Mouse (Mus musculus) ovary, postnatal 10 days (tissue): Measurements from ENCODE around the gene Otud6a.
"Not testable (repeated sequence)": the region's sequence is repeated elsewhere in the genome, so short reads cannot be mapped to it uniquely, and the experiment has no call there.

Experiments
- DNase-seq: peaks from one replicate; pipeline ENCODE4 v3.0.0; 2022; ENCODE audit warnings: low spot score

Otud6a gene

GRCm38 (mm10) chrX:100428693-100429092 lies at the start of gene Otud6a:
Otud6a (plus strand) TSS chrX:100429013.
- DNase-seq, result no peak

GRCm38 (mm10) chrX:100389887-100390286 lies 38.9 kb upstream of the Otud6a start:
- DNase-seq, result no peak

- DNase-seq, result no peak
Observed at GRCm38 (mm10) chrX:100392304-100392703, 36.5 kb upstream of the Otud6a start.

GRCm38 (mm10) chrX:100394223-100394861 lies 34.5 kb upstream of the Otud6a start:
- DNase-seq, result no peak

- DNase-seq, result no peak
Observed at GRCm38 (mm10) chrX:100395026-100395425, 33.8 kb upstream of the Otud6a start.

- no peak for DNase-seq
Observed at GRCm38 (mm10) chrX:100400900-100401299, 27.9 kb upstream of the Otud6a start.

- no peak for DNase-seq
Observed at GRCm38 (mm10) chrX:100401657-100402056, 27.2 kb upstream of the Otud6a start.

GRCm38 (mm10) chrX:100409245-100409644 lies 19.6 kb upstream of the Otud6a start:
- DNase-seq, result no peak

GRCm38 (mm10) chrX:100432311-100432710 lies 3.5 kb downstream of the Otud6a start:
- no peak for DNase-seq

- DNase-seq, result not testable (repeated sequence)
Observed at GRCm38 (mm10) chrX:100442617-100443016, 13.8 kb downstream of the Otud6a start, which contains the start of gene Awat2. Awat2 (minus strand) TSS chrX:100442717.

- DNase-seq, result no peak
Observed at GRCm38 (mm10) chrX:100443532-100443931, 14.7 kb downstream of the Otud6a start.

- no peak for DNase-seq
Observed at GRCm38 (mm10) chrX:100468047-100468446, 39.2 kb downstream of the Otud6a start.

GRCm38 (mm10) chrX:100470126-100470525 lies 41.3 kb downstream of the Otud6a start:
- DNase-seq, result no peak

- DNase-seq, result no peak
Observed at GRCm38 (mm10) chrX:100471491-100471890, 42.7 kb downstream of the Otud6a start.

- DNase-seq, result no peak
Observed at GRCm38 (mm10) chrX:100475569-100476223, 46.9 kb downstream of the Otud6a start.
